Mouse (Mus musculus): ENCODE results near the gene Plcxd3.

The Plcxd3 gene

GRCm38 (mm10) chr15:4375423-4376220, at the start of gene Plcxd3:
Gene Plcxd3, plus strand, starts transcription at chr15:4375491.
- peak; percentile 89 for DNase-seq

GRCm38 (mm10) chr15:4331867-4332266, 43.4 kb upstream of the Plcxd3 start:
- DNase-seq, result no peak

GRCm38 (mm10) chr15:4341620-4342019, 33.7 kb upstream of the Plcxd3 start:
- DNase-seq, result no peak

GRCm38 (mm10) chr15:4348816-4349553, 26.3 kb upstream of the Plcxd3 start:
- DNase-seq, result no peak

GRCm38 (mm10) chr15:4356397-4356796, 18.9 kb upstream of the Plcxd3 start:
- DNase-seq, result peak; percentile 83

GRCm38 (mm10) chr15:4357706-4358105, 17.6 kb upstream of the Plcxd3 start:
- DNase-seq, result no peak

GRCm38 (mm10) chr15:4367801-4368200, 7.5 kb upstream of the Plcxd3 start:
- no peak for DNase-seq

- DNase-seq, result peak; percentile 39
Measured at GRCm38 (mm10) chr15:4374453-4374990, 769 bp upstream of the Plcxd3 start.

GRCm38 (mm10) chr15:4375031-4375422, 264 bp upstream of the Plcxd3 start:
- DNase-seq, result no peak

- peak; percentile 87 for DNase-seq
Measured at GRCm38 (mm10) chr15:4376221-4376631, 935 bp downstream of the Plcxd3 start.

GRCm38 (mm10) chr15:4378766-4379165, 3.5 kb downstream of the Plcxd3 start:
- DNase-seq, result peak; percentile 59

- no peak for DNase-seq
Measured at GRCm38 (mm10) chr15:4387774-4388173, 12.5 kb downstream of the Plcxd3 start.

- DNase-seq, result no peak
Measured at GRCm38 (mm10) chr15:4400096-4400495, 24.8 kb downstream of the Plcxd3 start.

- DNase-seq, result peak; percentile 70
Measured at GRCm38 (mm10) chr15:4411333-4411732, 36.0 kb downstream of the Plcxd3 start.

GRCm38 (mm10) chr15:4440081-4440480, 64.8 kb downstream of the Plcxd3 start:
- no peak for DNase-seq

GRCm38 (mm10) chr15:4496182-4496581, 120.9 kb downstream of the Plcxd3 start:
- DNase-seq, result no peak

- DNase-seq, result no peak
Measured at GRCm38 (mm10) chr15:4496984-4497383, 121.7 kb downstream of the Plcxd3 start.

- peak; percentile 94 for DNase-seq
Measured at GRCm38 (mm10) chr15:4498036-4498435, 122.7 kb downstream of the Plcxd3 start.

- no peak for DNase-seq
Measured at GRCm38 (mm10) chr15:4503366-4503765, 128.1 kb downstream of the Plcxd3 start.

- DNase-seq, result no peak
Measured at GRCm38 (mm10) chr15:4503826-4504225, 128.5 kb downstream of the Plcxd3 start.

GRCm38 (mm10) chr15:4514724-4515123, 139.4 kb downstream of the Plcxd3 start:
- DNase-seq, result no peak

- DNase-seq, result no peak
Measured at GRCm38 (mm10) chr15:4524598-4524997, 149.3 kb downstream of the Plcxd3 start.

GRCm38 (mm10) chr15:4533700-4534099, 158.4 kb downstream of the Plcxd3 start:
- DNase-seq, result no peak

- peak; percentile 75 for DNase-seq
Measured at GRCm38 (mm10) chr15:4559121-4559520, 183.8 kb downstream of the Plcxd3 start.
